Mouse (Mus musculus): ENCODE measurements around the gene Sbk1.

DNA sequence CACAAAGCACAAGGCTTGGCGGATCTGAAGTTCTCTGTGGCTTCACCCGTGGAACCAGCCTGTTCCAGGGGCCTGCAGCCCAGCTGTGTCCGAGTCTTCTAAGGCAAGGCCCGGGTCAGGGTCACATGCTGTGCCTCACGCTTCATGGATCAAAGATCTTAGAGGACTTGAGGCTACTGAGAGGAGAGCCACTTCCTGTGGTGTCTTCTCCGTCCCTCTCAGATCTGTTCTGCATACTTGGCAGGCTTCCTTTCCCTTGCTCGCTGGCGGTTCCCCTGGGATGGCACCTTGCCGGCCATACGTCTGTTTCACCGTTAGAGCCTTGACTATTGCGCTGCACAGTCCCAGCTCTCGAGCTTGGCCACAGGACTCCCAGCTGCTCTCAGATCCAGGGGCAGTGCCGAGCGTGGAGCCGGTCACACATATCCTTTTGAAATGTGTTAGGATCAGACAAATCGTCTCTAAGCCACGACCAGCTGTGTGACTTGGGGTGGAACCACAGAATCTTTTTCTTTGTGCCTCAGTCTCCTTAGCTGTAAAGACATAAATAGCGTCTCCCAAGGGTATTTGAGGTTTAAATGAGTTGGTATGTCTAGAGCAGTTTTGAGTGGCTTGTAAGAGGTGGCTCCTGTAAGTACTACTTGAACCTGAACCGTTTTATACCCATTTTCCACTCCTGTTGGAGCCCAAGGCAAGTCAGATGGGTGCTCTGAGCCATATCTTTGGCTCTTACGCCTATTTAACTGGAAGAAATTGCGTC is 5.3 kb downstream of the Sbk1 start:
- TF ChIP-seq CTCF (IDR thresholded peaks at IDR 0.05; ENCODE audit: borderline replicate concordance, extremely low read depth, insufficient read depth, insufficient read length) = no peak
- TF ChIP-seq POLR2A (IDR thresholded peaks at IDR 0.05; ENCODE audit: borderline replicate concordance, extremely low read depth, insufficient read depth, insufficient read length, poor library complexity, severe bottlenecking) = no peak

Measured in brain, embryonic 14.5 days (tissue).